Mouse (Mus musculus): ENCODE measurements around the gene Zfx. TPM values are rescaled to one million over a fixed set of nuclear protein-coding genes. Genes with fewer than 3 reads are reported as not detected.

Gene Zfx
- total and polyA plus RNA-seq, 3 experiments: 10.0 to 21.4 (median 16.0) TPM

- no peaks in the 10 kb centered on the region for H3K27me3 ChIP-seq (ENCODE audit: control insufficient read depth in 1 of 2, insufficient read depth in 2 of 2, low read length in 2 of 2)
- no peak overlapping the region for H3K9ac ChIP-seq (ENCODE audit: control insufficient read depth, low read depth, low read length, poor library complexity, severe bottlenecking)
- no peaks in the 10 kb centered on the region for H3K79me2 ChIP-seq (ENCODE audit: control insufficient read depth, insufficient read depth, low read length, poor library complexity)
- no peak for DNase-seq (ENCODE audit: low read depth, low spot score)
- TF ChIP-seq CTCF (IDR thresholded peaks at IDR 0.05 in 2 of 3, conservative IDR thresholded peaks at IDR 0.05 in 1 of 3; ENCODE audit: control insufficient read depth in 1 of 3, insufficient read depth in 1 of 3, low read depth in 2 of 3, low read length in 3 of 3, poor library complexity in 1 of 3, severe bottlenecking in 1 of 3) (peak in 2 of 3 experiments; percentile 14 to 25; a peak in 2 of 6 replicates), POLR2A (IDR thresholded peaks at IDR 0.05; ENCODE audit: control insufficient read depth in 1 of 2, insufficient read depth in 1 of 2, low read depth in 1 of 2, low read length in 2 of 2, poor library complexity in 1 of 2) (no peak), GATA1 (IDR thresholded peaks at IDR 0.05; ENCODE audit: low read depth, low read length) (no peak), JUND (IDR thresholded peaks at IDR 0.05; ENCODE audit: low read depth, low read length) (no peak)
- H3K36me3 ChIP-seq (ENCODE audit: control insufficient read depth in 1 of 2, insufficient read depth in 2 of 2, low read length in 2 of 2): no peaks in the 10 kb centered on the region
- H3K9me3 ChIP-seq (replicated peaks; ENCODE audit: insufficient read depth, low read length): no peaks in the 10 kb centered on the region
- peaks cover 0 to 6% of the 10 kb centered on the region in 2 experiments; a peak in 3 of 4 replicates for H3K4me1 ChIP-seq (ENCODE audit: control insufficient read depth in 1 of 2, insufficient read depth in 2 of 2, low read length in 2 of 2)
- no peak overlapping the region for H3K4me3 ChIP-seq (ENCODE audit: control insufficient read depth in 1 of 2, insufficient read depth in 1 of 2, low read depth in 2 of 2, low read length in 2 of 2)
- H3K27ac ChIP-seq (ENCODE audit: control insufficient read depth, low read depth, low read length): no peak overlapping the region
Observed at GRCm38 (mm10) chrX:94129712-94130111, 6.2 kb upstream of the Zfx start.

- TF ChIP-seq HCFC1 (IDR thresholded peaks at IDR 0.05; ENCODE audit: low read depth, low read length): no peak
- no peak for TF ChIP-seq MXI1 (IDR thresholded peaks at IDR 0.05; ENCODE audit: low read depth, low read length)
- TF ChIP-seq CTCF (IDR thresholded peaks at IDR 0.05 in 2 of 3, conservative IDR thresholded peaks at IDR 0.05 in 1 of 3; ENCODE audit: control insufficient read depth in 1 of 3, insufficient read depth in 1 of 3, low read depth in 2 of 3, low read length in 3 of 3, poor library complexity in 1 of 3, severe bottlenecking in 1 of 3): no peak
- TF ChIP-seq ZC3H11A (IDR thresholded peaks at IDR 0.05; ENCODE audit: low read depth, low read length): no peak
- no peak for TF ChIP-seq CHD2 (IDR thresholded peaks at IDR 0.05; ENCODE audit: low read length)
- no peak for TF ChIP-seq KAT2A (conservative IDR thresholded peaks at IDR 0.05; ENCODE audit: low read depth, low read length)
- TF ChIP-seq POLR2AphosphoS5 (IDR thresholded peaks at IDR 0.05; ENCODE audit: borderline replicate concordance, low read depth, low read length): no peak
- Histone ChIP-seq H3K9ac (ENCODE audit: control insufficient read depth, low read depth, low read length, poor library complexity, severe bottlenecking) (no peak overlapping the region), H3K36me3 (ENCODE audit: control insufficient read depth in 1 of 2, insufficient read depth in 2 of 2, low read length in 2 of 2) (no peaks in the 10 kb centered on the region), H3K4me1 (ENCODE audit: control insufficient read depth in 1 of 2, insufficient read depth in 2 of 2, low read length in 2 of 2) (no peaks in the 10 kb centered on the region), H3K27ac (ENCODE audit: control insufficient read depth, low read depth, low read length) (no peak overlapping the region), H3K27me3 (ENCODE audit: control insufficient read depth in 1 of 2, insufficient read depth in 2 of 2, low read length in 2 of 2) (no peaks in the 10 kb centered on the region), H3K4me3 (ENCODE audit: control insufficient read depth in 1 of 2, insufficient read depth in 1 of 2, low read depth in 2 of 2, low read length in 2 of 2) (no peak overlapping the region), H3K9me3 (replicated peaks; ENCODE audit: insufficient read depth, low read length) (no peaks in the 10 kb centered on the region), H3K79me2 (ENCODE audit: control insufficient read depth, insufficient read depth, low read length, poor library complexity) (peaks cover 21% of the 10 kb centered on the region)
- no peak for DNase-seq (ENCODE audit: low read depth, low spot score)
Observed at GRCm38 (mm10) chrX:94125950-94126349, 2.4 kb upstream of the Zfx start.

DNA sequence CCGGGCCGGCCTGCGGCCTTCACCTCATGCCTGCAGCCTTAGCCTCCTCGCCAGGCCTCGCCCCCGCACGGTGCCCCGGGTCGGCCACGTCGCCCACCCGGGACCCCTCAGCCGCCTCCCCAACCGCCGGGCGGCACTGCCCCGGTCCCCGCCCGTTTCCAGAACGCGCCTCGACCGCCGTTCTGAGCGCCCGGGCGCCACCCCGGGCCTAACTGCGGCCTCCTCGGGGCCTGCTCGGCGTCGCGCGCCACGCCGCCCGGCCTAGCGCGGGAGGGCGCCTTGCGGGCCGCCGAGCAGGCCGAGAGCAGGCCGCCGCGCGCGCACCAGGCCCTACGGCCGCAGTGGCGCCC, 818 bp downstream of the Zfx start:
- DNase-seq (ENCODE audit: low read depth, low spot score): no peak

More for the DNA sequence above, 818 bp downstream of the Zfx start:
- Histone ChIP-seq H3K27me3 (ENCODE audit: control insufficient read depth in 1 of 2, insufficient read depth in 2 of 2, low read length in 2 of 2) (no peaks in the 10 kb centered on the region), H3K79me2 (ENCODE audit: control insufficient read depth, insufficient read depth, low read length, poor library complexity) (peaks cover 48% of the 10 kb centered on the region), H3K36me3 (ENCODE audit: control insufficient read depth in 1 of 2, insufficient read depth in 2 of 2, low read length in 2 of 2) (peaks cover 0 to 20% of the 10 kb centered on the region in 2 experiments; a peak in 2 of 4 replicates), H3K27ac (ENCODE audit: control insufficient read depth, low read depth, low read length) (peak overlapping the region; percentile 92), H3K4me1 (ENCODE audit: control insufficient read depth in 1 of 2, insufficient read depth in 2 of 2, low read length in 2 of 2) (peaks cover 6 to 9% of the 10 kb centered on the region in 2 experiments), H3K9me3 (replicated peaks; ENCODE audit: insufficient read depth, low read length) (no peaks in the 10 kb centered on the region), H3K9ac (ENCODE audit: control insufficient read depth, low read depth, low read length, poor library complexity, severe bottlenecking) (peak overlapping the region; percentile 100), H3K4me3 (ENCODE audit: control insufficient read depth in 1 of 2, insufficient read depth in 1 of 2, low read depth in 2 of 2, low read length in 2 of 2) (peak overlapping the region; percentile 74 to 98)
- TF ChIP-seq MAFK (IDR thresholded peaks at IDR 0.05; ENCODE audit: borderline replicate concordance, low read depth, low read length) (no peak), CHD2 (IDR thresholded peaks at IDR 0.05; ENCODE audit: low read length) (no peak), HCFC1 (IDR thresholded peaks at IDR 0.05; ENCODE audit: low read depth, low read length) (no peak), KAT2A (conservative IDR thresholded peaks at IDR 0.05; ENCODE audit: low read depth, low read length) (no peak), CTCF (IDR thresholded peaks at IDR 0.05 in 2 of 3, conservative IDR thresholded peaks at IDR 0.05 in 1 of 3; ENCODE audit: control insufficient read depth in 1 of 3, insufficient read depth in 1 of 3, low read depth in 2 of 3, low read length in 3 of 3, poor library complexity in 1 of 3, severe bottlenecking in 1 of 3) (no peak), GABPA (IDR thresholded peaks at IDR 0.05; ENCODE audit: low read depth, low read length) (no peak), TAL1 (IDR thresholded peaks at IDR 0.05; ENCODE audit: low read length) (no peak), SIN3A (IDR thresholded peaks at IDR 0.05; ENCODE audit: low read length) (no peak)

All from MEL (cell line).